Mouse (Mus musculus): ENCODE results near the gene Smoc2.

GRCm38 (mm10) chr17:14397456-14397855, 118.2 kb downstream of the Smoc2 start:
- TF ChIP-seq RAD21 (IDR thresholded peaks at IDR 0.05; ENCODE audit: low read depth, low read length) (no peak), ETS1 (IDR thresholded peaks at IDR 0.05; ENCODE audit: low read depth, low read length) (no peak), CTCF (IDR thresholded peaks at IDR 0.05 in 2 of 3, conservative IDR thresholded peaks at IDR 0.05 in 1 of 3; ENCODE audit: control insufficient read depth in 1 of 3, insufficient read depth in 1 of 3, low read depth in 2 of 3, low read length in 3 of 3, poor library complexity in 1 of 3, severe bottlenecking in 1 of 3) (no peak), KAT2A (conservative IDR thresholded peaks at IDR 0.05; ENCODE audit: low read depth, low read length) (no peak), POLR2A (IDR thresholded peaks at IDR 0.05; ENCODE audit: control insufficient read depth in 1 of 2, insufficient read depth in 1 of 2, low read depth in 1 of 2, low read length in 2 of 2, poor library complexity in 1 of 2) (no peak), EP300 (IDR thresholded peaks at IDR 0.05; ENCODE audit: low read depth in 1 of 2, low read length in 2 of 2) (no peak), TCF12 (IDR thresholded peaks at IDR 0.05; ENCODE audit: low read depth, low read length) (no peak), ZC3H11A (IDR thresholded peaks at IDR 0.05; ENCODE audit: low read depth, low read length) (no peak), E2F4 (IDR thresholded peaks at IDR 0.05; ENCODE audit: borderline replicate concordance, low read depth, low read length) (no peak), USF2 (IDR thresholded peaks at IDR 0.05; ENCODE audit: borderline replicate concordance in 1 of 2, insufficient read depth in 1 of 2, low read depth in 1 of 2, low read length in 2 of 2) (no peak), GATA1 (IDR thresholded peaks at IDR 0.05; ENCODE audit: low read depth, low read length) (no peak), HCFC1 (IDR thresholded peaks at IDR 0.05; ENCODE audit: low read depth, low read length) (no peak)

Measured in MEL (cell line).